Mouse (Mus musculus): ENCODE data around the gene Cnpy1.

Gene Cnpy1

DNA sequence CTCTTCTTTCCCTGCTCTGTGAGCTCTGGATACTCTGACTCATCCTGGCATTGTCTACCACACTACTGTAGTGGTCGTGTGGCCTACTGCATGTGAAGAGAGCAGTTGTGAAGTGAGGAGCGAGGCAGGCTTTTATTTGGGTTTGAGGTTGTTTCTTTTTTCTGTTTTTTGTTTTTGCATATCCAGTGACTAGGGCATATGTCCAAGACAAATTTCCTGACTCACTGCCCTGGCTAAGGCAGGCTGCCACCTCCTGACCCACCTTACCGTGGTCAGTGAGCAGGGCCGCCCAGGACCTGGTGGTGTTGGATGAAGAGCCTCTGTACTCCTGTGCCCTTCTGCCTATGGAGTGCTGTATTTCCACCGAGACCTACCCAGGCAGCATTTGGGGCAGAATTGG, 5.8 kb downstream of the Cnpy1 start:
- DNase-seq (ENCODE audit: low read depth, low spot score), result no peak

DNA sequence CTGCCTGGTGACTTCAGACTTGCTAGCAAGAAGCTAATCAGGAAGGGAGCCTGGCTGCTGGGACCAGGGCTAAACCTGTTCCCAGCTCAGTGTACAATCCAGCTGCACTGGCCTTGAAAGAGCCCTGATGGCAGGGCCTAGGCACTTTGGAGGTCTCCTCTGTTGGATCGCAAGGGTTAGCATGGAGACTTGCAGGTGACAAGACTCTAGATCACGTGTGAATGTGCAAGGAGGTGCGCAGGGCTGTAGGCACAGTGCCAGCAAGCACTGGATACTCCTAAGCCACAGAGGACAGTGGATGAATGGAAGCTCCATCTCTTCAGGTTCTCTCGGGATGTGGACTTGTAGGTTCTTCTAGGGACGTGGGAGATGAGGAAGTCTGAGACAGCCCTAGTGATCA, 6.7 kb downstream of the Cnpy1 start:
- no peak for DNase-seq (ENCODE audit: low read depth, low spot score)

DNA sequence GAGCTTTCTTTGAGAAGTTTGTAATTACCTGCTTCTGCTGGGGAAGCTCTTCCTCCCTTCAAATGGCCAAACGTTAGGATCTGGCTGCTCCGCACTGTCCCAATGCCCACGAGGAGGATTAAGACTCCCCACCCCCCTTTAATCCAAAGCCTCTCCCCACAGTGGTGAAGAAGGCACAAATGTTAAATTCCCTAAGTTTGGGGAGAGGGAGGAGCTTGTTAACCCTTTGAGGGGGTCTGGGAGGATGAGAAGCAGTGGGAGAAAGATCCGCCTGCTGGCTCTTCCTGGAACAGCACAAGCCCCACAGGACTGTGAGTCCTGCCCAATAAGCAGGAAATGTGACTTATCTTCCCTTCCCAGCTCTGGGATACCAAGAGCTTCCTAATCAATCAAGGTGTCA, 7.5 kb downstream of the Cnpy1 start:
- DNase-seq (ENCODE audit: low read depth, low spot score), result no peak

GRCm38 (mm10) chr5:28237715-28238114, 7.9 kb downstream of the Cnpy1 start:
- no peak for DNase-seq (ENCODE audit: low read depth, low spot score)

- DNase-seq (ENCODE audit: low read depth, low spot score), result no peak
Measured at GRCm38 (mm10) chr5:28237055-28237454, 8.6 kb downstream of the Cnpy1 start.

- DNase-seq (ENCODE audit: low read depth, low spot score), result no peak
Measured at GRCm38 (mm10) chr5:28236098-28236497, 9.5 kb downstream of the Cnpy1 start.

- no peak for DNase-seq (ENCODE audit: low read depth, low spot score)
Measured at GRCm38 (mm10) chr5:28232101-28232500, 13.5 kb downstream of the Cnpy1 start.

DNA sequence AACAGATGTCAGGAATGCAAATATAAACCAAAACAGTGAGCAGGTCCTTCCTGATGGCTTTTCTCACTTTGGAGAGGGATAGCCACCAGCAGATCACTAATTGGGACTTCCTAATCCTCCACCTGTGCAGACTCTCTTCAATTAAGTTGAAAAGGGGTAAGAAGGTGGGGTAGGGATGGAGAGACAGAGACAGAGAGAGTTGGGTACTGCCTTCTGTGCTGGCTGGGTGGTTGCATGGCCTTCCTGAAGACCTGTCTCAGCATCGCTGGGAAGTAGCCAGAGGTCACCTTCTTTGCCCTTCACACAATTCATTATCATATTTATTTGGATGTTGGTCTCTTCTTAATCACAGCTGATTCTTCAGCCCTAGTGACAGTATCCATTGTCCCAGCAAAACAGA, 26.0 kb downstream of the Cnpy1 start:
- no peak for DNase-seq (ENCODE audit: low read depth, low spot score)

DNA sequence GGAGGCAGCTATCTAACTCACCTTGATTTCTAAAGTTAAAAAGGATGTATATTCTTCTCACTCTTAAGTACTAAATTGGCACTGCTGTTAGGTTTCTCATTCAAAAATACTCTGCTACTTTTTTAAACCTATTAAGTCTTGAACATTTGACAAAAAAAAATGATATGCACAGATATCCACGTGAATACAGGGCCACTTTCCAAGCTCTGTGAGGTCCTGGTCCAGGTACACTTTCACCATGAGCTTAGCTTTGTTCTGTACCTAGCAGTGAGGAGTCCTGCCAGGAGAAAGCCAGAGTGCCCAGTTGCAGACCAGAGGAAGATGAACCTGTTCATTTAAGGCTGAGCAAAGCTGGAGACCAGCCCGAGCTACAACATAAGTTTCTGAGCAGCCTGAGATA, 32.2 kb downstream of the Cnpy1 start:
- no peak for DNase-seq (ENCODE audit: low read depth, low spot score)

GRCm38 (mm10) chr5:28211651-28212310, 33.8 kb downstream of the Cnpy1 start:
- DNase-seq (ENCODE audit: low read depth, low spot score), result no peak

- DNase-seq (ENCODE audit: low read depth, low spot score), result no peak
Measured at GRCm38 (mm10) chr5:28210591-28211550, 34.7 kb downstream of the Cnpy1 start.

- peak; percentile 23 for DNase-seq (ENCODE audit: low read depth, low spot score)
Measured at GRCm38 (mm10) chr5:28209549-28210431, 35.8 kb downstream of the Cnpy1 start.

DNA sequence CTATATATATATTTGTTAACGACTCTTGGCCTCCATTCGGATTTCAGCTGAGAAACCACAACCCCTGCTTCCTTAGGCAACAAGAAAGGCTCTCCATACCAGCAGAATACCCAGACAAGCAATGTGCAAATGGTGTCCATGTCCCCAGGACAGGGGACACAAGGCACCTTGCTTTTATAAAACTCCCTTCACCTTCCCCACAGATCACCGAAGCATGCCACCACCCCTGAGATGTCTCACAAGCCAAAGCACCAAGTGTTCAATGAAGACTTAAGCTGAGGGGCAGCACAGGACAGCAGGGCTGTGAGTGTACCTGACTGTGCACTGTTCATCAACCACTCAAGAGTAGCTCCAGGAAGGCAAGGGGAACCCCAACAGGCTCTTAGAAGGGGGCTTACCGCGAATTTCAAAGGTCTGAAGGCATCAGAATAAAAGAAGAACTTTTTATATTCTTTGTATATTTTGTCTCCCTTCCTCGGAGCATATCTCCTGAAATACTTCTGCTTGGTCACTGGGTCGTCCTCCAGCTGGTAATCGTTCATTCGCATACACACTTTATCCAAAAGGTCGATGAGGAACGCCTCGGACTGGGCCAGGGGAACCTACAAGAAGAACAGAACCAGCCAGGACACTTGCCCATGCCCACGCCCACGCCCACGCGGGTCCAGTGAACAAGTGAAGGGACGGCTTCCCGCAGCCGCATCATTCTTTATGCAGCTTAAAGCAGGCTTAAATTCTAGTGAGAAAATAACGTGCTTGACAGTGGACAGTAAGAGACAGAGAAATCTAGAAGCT, 36.7 kb downstream of the Cnpy1 start:
- DNase-seq (ENCODE audit: low read depth, low spot score), result no peak

GRCm38 (mm10) chr5:28207043-28207442, 38.6 kb downstream of the Cnpy1 start:
- no peak for DNase-seq (ENCODE audit: low read depth, low spot score)

GRCm38 (mm10) chr5:28206448-28206847, 39.2 kb downstream of the Cnpy1 start:
- DNase-seq (ENCODE audit: low read depth, low spot score), result no peak

DNA sequence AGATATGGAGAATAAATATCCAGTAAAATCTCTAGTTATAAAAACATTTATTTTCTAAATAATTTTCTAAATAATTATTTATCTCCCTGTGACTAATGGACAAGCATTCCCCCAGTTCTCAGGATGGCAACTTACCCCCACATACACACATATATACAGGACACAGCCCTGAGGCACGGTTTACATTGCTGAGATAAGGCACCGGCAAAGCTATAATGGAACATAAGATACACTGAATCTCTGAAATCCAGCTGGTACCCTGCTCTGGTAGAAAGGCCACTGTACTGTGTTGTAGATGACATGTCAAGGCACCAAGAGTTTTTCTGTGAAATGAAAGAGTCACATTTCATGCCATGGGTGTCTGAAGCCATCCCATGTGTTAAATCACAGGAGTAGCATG, 40.9 kb downstream of the Cnpy1 start:
- DNase-seq (ENCODE audit: low read depth, low spot score), result no peak

DNA sequence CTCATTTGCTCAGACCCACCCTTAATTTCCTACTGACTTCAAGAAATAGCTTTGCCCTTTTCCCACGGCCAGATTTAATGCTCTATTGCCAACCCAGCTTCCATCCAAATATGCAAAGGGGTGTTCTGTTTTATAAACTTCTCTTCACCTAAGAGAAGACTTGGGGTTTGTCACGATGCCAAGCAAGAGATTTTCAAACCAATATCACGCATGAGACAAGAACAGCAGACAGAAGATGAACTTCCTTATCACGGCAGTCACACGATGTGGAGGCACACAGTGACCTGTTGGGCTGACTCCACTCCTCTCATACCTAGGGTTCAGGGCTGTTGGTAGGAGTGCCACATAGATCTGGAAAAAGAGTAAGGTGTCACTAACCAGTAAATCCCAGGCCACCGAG, 42.5 kb downstream of the Cnpy1 start:
- no peak for DNase-seq (ENCODE audit: low read depth, low spot score)

DNA sequence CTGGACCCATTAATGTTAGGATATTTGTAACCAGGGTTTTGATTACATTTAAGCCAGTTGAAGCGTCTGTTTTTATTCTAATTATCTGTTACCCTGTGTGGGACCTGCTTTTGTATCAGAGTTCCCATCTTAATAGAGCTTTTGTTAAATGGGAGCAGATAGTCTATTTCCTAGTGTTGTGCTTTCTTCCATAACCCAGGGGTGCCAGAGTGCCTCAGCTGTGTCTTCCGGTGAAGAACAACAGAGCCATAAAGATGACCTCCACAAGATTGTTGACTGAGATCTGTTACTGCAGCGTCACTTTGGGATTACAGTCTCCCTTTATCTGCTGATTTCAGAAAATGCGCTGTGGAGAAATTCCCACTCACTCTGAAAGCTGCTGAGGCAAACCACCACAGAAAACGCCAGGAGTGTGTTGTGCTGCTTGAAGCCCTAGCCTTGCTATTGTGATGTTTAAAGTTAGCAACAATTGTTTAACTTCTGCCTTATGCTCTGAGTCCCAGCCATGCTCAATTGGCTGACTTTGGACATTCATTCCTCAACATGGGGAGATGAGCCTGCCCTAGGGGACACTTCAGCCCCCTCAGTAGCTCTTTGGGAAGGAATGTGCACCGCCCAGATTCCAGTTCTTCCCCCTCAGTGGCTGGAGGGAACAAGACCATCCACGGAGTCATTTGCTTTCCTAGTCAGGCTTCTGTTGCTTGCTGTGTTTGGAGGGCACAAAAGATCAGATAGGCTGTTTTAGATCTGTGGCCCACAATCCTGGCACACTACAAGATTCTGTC, 46.3 kb downstream of the Cnpy1 start:
- DNase-seq (ENCODE audit: low read depth, low spot score), result no peak

DNA sequence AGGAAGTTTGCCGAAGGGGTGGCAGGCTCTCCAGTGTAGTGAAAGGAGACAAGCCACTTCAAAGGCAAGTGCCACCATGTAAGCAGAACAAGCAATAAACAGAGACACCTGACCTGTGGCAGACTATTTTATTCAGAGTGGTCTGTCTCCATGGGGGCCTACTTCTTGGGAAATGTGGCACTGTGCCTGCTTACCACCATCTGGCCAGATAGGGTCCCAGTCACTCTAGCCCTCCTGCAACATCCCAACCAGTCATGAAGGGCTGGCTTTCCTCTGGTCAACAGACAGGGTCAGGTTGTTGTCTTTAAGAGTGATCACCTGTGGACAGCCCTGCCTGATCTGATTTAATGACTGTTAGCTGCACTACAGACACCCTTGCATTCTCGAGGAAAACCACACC, 50.1 kb downstream of the Cnpy1 start:
- DNase-seq (ENCODE audit: low read depth, low spot score), result no peak

- DNase-seq (ENCODE audit: low read depth, low spot score), result no peak
Measured at GRCm38 (mm10) chr5:28192099-28192454, 53.5 kb downstream of the Cnpy1 start.

Data from retina, postnatal 7 days (tissue).